Mouse (Mus musculus): ENCODE results near the gene Inpp4b. TPM values are rescaled to one million over a fixed set of nuclear protein-coding genes. Genes with fewer than 3 reads are reported as not detected.
"Not testable (repeated sequence)": the region's sequence is repeated elsewhere in the genome, so short reads cannot be mapped to it uniquely, and the experiment has no call there.

The Inpp4b gene
- polyA plus RNA-seq, 1 experiment from 2014 or later = 6.0 TPM

DNA sequence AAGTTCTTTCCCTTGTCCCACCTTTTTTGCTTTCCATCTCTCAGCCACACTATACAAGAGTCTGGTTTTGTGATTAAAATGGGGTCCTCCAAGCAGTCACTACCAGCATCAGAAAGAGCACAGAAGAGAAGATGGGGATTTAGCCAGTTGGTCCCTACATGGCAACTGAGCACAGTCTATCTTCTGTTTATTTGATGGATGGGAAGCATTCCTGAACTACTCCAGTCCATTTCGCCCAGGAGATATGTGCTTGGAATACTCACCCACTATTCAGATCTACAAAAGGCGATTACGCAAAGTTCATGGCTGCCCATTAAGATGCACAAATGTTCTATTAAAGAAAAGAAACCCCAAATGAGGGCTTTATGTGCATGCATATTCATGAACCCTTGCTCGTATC lies 661.8 kb downstream of the Inpp4b start:
- H3K4me1 ChIP-seq (replicated peaks) = no peaks in the 10 kb centered on the region
- no peaks in the 10 kb centered on the region for H3K27me3 ChIP-seq (replicated peaks)
- no peak overlapping the region for H3K4me3 ChIP-seq (replicated peaks)
- H3K36me3 ChIP-seq = no peaks in the 10 kb centered on the region
- no peak overlapping the region for H3K27ac ChIP-seq
- H3K9me3 ChIP-seq = no peaks in the 10 kb centered on the region
- no peak overlapping the region for H3K4me2 ChIP-seq (replicated peaks)
- no peak overlapping the region for H3K9ac ChIP-seq
- no peak for ATAC-seq
- 96% methylated on average over 4 of the region's 4 CpGs for WGBS

DNA sequence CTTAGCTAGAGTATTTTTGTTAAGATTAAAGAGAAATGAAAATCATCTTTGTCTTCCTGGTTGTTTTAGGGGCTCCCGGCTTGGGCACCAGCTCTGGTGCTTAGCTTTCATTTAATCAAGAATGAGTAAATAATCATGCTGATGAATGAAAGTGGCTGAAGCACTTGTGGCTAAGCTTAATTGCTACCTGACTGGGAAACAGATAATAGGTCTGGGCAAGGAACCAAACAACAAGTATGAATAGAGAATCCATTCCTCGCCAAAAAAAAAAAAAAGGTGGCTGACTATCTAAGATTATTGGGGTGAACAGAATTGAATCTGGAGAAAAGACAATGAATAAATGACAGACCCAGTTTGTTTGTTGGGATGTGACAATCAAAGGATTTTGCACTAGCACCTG lies 663.1 kb downstream of the Inpp4b start:
- ATAC-seq = no peak
- Histone ChIP-seq H3K36me3 (no peaks in the 10 kb centered on the region), H3K27me3 (replicated peaks) (no peaks in the 10 kb centered on the region), H3K9me3 (no peaks in the 10 kb centered on the region), H3K4me3 (replicated peaks) (no peak overlapping the region), H3K4me1 (replicated peaks) (no peaks in the 10 kb centered on the region), H3K9ac (no peak overlapping the region), H3K4me2 (replicated peaks) (no peak overlapping the region), H3K27ac (no peak overlapping the region)
- 78% methylated on average over 2 of the region's 2 CpGs for WGBS

- Histone ChIP-seq H3K9ac (no peak overlapping the region), H3K27me3 (replicated peaks) (no peaks in the 10 kb centered on the region), H3K4me1 (replicated peaks) (no peaks in the 10 kb centered on the region), H3K36me3 (no peaks in the 10 kb centered on the region), H3K27ac (no peak overlapping the region), H3K9me3 (no peaks in the 10 kb centered on the region), H3K4me2 (replicated peaks) (no peak overlapping the region), H3K4me3 (replicated peaks) (no peak overlapping the region)
- WGBS = 61% methylated on average over 5 of the region's 5 CpGs
- ATAC-seq = no peak
Measured at GRCm38 (mm10) chr8:82017792-82018191, 675.4 kb downstream of the Inpp4b start.

GRCm38 (mm10) chr8:82027401-82027800 lies 685.0 kb downstream of the Inpp4b start:
- WGBS = 45% methylated on average over 3 of the region's 3 CpGs
- Histone ChIP-seq H3K27me3 (replicated peaks) (no peaks in the 10 kb centered on the region), H3K4me3 (replicated peaks) (no peak overlapping the region), H3K9me3 (no peaks in the 10 kb centered on the region), H3K27ac (no peak overlapping the region), H3K9ac (no peak overlapping the region), H3K4me1 (replicated peaks) (no peaks in the 10 kb centered on the region), H3K4me2 (replicated peaks) (no peak overlapping the region), H3K36me3 (no peaks in the 10 kb centered on the region)
- 0 out of 2 replicates have a peak, but pooled peaks have one; percentile 10 for ATAC-seq

DNA sequence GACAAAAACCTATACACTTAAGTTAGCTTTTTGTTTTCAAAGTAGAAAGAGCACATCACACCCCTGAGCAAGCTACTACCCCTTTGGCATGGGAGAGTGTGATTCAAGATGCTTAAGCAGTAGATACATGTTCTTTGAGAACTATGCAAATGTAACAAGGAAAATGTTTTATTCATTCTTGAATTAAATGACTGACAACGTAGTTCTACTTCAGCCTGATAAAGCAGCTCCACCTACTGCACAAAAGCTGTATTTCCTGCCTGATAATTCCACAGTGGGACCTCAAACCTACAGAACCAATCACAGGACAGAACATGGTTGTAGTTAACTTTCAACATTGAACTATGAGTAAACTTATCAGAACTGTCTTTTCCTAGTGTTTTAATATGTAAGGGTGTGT lies 686.5 kb downstream of the Inpp4b start:
- H3K36me3 ChIP-seq = no peaks in the 10 kb centered on the region
- H3K9me3 ChIP-seq = no peaks in the 10 kb centered on the region
- H3K4me1 ChIP-seq (replicated peaks) = no peaks in the 10 kb centered on the region
- no peak for ATAC-seq
- no peaks in the 10 kb centered on the region for H3K27me3 ChIP-seq (replicated peaks)
- H3K4me3 ChIP-seq (replicated peaks) = no peak overlapping the region
- no peak overlapping the region for H3K9ac ChIP-seq
- no peak overlapping the region for H3K4me2 ChIP-seq (replicated peaks)
- WGBS = 28% methylated on average over 1 of the region's 1 CpGs
- H3K27ac ChIP-seq = no peak overlapping the region

- H3K9me3 ChIP-seq; H3K4me2 ChIP-seq (replicated peaks); H3K4me3 ChIP-seq (replicated peaks); ATAC-seq; H3K36me3 ChIP-seq; H3K9ac ChIP-seq; H3K4me1 ChIP-seq (replicated peaks); H3K27ac ChIP-seq; H3K27me3 ChIP-seq (replicated peaks): not testable (repeated sequence)
Measured at GRCm38 (mm10) chr8:82032035-82032434, 689.7 kb downstream of the Inpp4b start.

DNA sequence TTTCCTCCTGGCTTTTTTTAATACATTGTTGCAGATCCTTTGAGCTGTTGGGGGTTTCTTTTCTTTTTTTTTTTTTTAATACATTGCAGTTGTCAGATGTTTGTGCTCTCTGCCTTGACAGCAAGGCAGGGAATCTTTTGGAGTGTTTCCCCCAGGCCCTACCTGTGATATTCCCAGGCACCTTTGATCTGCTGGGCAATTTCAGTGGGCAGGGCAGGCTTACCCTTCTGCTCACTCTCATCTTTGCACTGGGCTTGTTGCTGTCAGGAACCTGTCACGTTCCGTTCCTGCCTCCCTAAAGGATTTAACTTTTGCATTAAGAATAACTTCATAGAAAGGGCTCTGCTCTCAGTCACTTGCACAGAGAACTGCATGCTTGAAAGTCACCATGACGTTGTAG lies 711.7 kb downstream of the Inpp4b start:
- WGBS = 62% methylated on average over 3 of the region's 3 CpGs
- no peak for ATAC-seq
- H3K27me3 ChIP-seq (replicated peaks) = no peaks in the 10 kb centered on the region

GRCm38 (mm10) chr8:82067619-82068018 lies 725.3 kb downstream of the Inpp4b start:
- no peak for ATAC-seq
- Histone ChIP-seq H3K36me3 (no peaks in the 10 kb centered on the region), H3K4me2 (replicated peaks) (no peak overlapping the region), H3K4me3 (replicated peaks) (no peak overlapping the region), H3K27ac (no peak overlapping the region), H3K9me3 (no peaks in the 10 kb centered on the region), H3K9ac (no peak overlapping the region), H3K4me1 (replicated peaks) (no peaks in the 10 kb centered on the region), H3K27me3 (replicated peaks) (no peaks in the 10 kb centered on the region)
- WGBS = 59% methylated on average over 3 of the region's 3 CpGs

More for the DNA sequence above, 711.7 kb downstream of the Inpp4b start:
- Histone ChIP-seq H3K27ac (no peak overlapping the region), H3K9me3 (no peaks in the 10 kb centered on the region), H3K4me2 (replicated peaks) (no peak overlapping the region), H3K4me3 (replicated peaks) (no peak overlapping the region), H3K9ac (no peak overlapping the region), H3K36me3 (no peaks in the 10 kb centered on the region), H3K4me1 (replicated peaks) (no peaks in the 10 kb centered on the region)

- Histone ChIP-seq H3K36me3 (no peaks in the 10 kb centered on the region), H3K4me3 (replicated peaks) (no peak overlapping the region), H3K4me1 (replicated peaks) (no peaks in the 10 kb centered on the region), H3K27ac (no peak overlapping the region), H3K9ac (no peak overlapping the region), H3K4me2 (replicated peaks) (no peak overlapping the region), H3K9me3 (no peaks in the 10 kb centered on the region), H3K27me3 (replicated peaks) (no peaks in the 10 kb centered on the region)
- no peak for ATAC-seq
Measured at GRCm38 (mm10) chr8:82079267-82079666, 736.9 kb downstream of the Inpp4b start.

- H3K4me2 ChIP-seq (replicated peaks); H3K27ac ChIP-seq; H3K36me3 ChIP-seq; H3K9ac ChIP-seq; ATAC-seq; H3K9me3 ChIP-seq; H3K4me1 ChIP-seq (replicated peaks); H3K4me3 ChIP-seq (replicated peaks); H3K27me3 ChIP-seq (replicated peaks): not testable (repeated sequence)
- 95% methylated on average over 7 of the region's 7 CpGs for WGBS
Measured at GRCm38 (mm10) chr8:82086631-82087030, 744.3 kb downstream of the Inpp4b start.

DNA sequence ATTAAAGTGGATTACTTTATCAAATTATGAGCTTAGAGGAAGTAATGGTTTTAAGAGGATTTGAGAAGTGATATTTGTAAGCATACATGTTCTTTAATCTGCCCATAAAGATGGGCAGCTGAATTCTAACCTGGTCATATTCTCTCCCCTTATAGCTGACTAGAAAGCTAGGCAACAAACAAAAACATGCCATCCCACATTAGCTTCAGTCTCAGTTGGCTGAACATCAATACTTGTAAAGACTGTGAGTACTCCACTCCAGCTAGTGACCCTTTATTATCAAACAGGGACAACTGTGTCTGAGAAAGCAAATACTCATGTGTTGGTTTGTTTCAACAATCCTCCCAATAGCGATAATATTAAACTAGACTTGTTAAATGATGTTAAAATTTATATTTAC lies 748.5 kb downstream of the Inpp4b start:
- no peaks in the 10 kb centered on the region for H3K36me3 ChIP-seq
- no peaks in the 10 kb centered on the region for H3K9me3 ChIP-seq
- no peak overlapping the region for H3K4me3 ChIP-seq (replicated peaks)
- H3K27ac ChIP-seq = no peak overlapping the region
- 81% methylated on average over 1 of the region's 1 CpGs for WGBS
- H3K4me1 ChIP-seq (replicated peaks) = no peaks in the 10 kb centered on the region
- H3K4me2 ChIP-seq (replicated peaks) = no peak overlapping the region
- H3K9ac ChIP-seq = no peak overlapping the region
- no peaks in the 10 kb centered on the region for H3K27me3 ChIP-seq (replicated peaks)
- ATAC-seq = no peak

GRCm38 (mm10) chr8:82093274-82093673 lies 750.9 kb downstream of the Inpp4b start:
- Histone ChIP-seq H3K4me3 (replicated peaks) (no peak overlapping the region), H3K4me2 (replicated peaks) (no peak overlapping the region), H3K36me3 (no peaks in the 10 kb centered on the region), H3K9ac (no peak overlapping the region), H3K4me1 (replicated peaks) (no peaks in the 10 kb centered on the region), H3K9me3 (no peaks in the 10 kb centered on the region), H3K27me3 (replicated peaks) (no peaks in the 10 kb centered on the region), H3K27ac (no peak overlapping the region)
- no peak for ATAC-seq

- Histone ChIP-seq H3K27me3 (replicated peaks) (no peaks in the 10 kb centered on the region), H3K9ac (no peak overlapping the region), H3K4me2 (replicated peaks) (no peak overlapping the region), H3K4me3 (replicated peaks) (no peak overlapping the region), H3K9me3 (no peaks in the 10 kb centered on the region), H3K36me3 (no peaks in the 10 kb centered on the region), H3K27ac (no peak overlapping the region), H3K4me1 (replicated peaks) (no peaks in the 10 kb centered on the region)
- ATAC-seq = no peak
Measured at GRCm38 (mm10) chr8:82104560-82104959, 762.2 kb downstream of the Inpp4b start.

GRCm38 (mm10) chr8:82106131-82106530 lies 763.8 kb downstream of the Inpp4b start:
- no peak for ATAC-seq
- Histone ChIP-seq H3K36me3 (no peaks in the 10 kb centered on the region), H3K4me1 (replicated peaks) (no peaks in the 10 kb centered on the region), H3K27me3 (replicated peaks) (no peaks in the 10 kb centered on the region), H3K9ac (no peak overlapping the region), H3K4me3 (replicated peaks) (no peak overlapping the region), H3K4me2 (replicated peaks) (no peak overlapping the region), H3K9me3 (no peaks in the 10 kb centered on the region), H3K27ac (no peak overlapping the region)
- WGBS = 89% methylated on average over 3 of the region's 3 CpGs

Data from intestine, embryonic 15.5 days (tissue).